Mouse (Mus musculus) midbrain, embryonic 13.5 days (tissue): ENCODE measurements around the gene Gm973. TPM values are rescaled to one million over a fixed set of nuclear protein-coding genes. Genes with fewer than 3 reads are reported as not detected.
"Not testable (repeated sequence)": the region's sequence is repeated elsewhere in the genome, so short reads cannot be mapped to it uniquely, and the experiment has no call there.

ENCODE experiments used
- ATAC-seq: fragments of 200-750 bp; cut with Nextera tagmentation; 2 replicates; pipeline ENCODE4 v1.8.0; 2017; ENCODE audit warnings: mild to moderate bottlenecking, moderate TSS enrichment, moderate library complexity
- H3K27ac ChIP-seq: fragments of 300-500 bp; sonication (generic); 2 replicates; pipeline ENCODE4 v1.5.1; 2015; ENCODE audit warnings: inconsistent platforms, mild to moderate bottlenecking, moderate library complexity
- H3K27me3 ChIP-seq: fragments of 300-500 bp; sonication (generic); 2 replicates; pipeline ENCODE4 v1.6.1; 2015; ENCODE audit warnings: mild to moderate bottlenecking, inconsistent platforms
- H3K36me3 ChIP-seq: fragments of 300-500 bp; sonication (generic); 2 replicates; pipeline ENCODE4 v1.6.1; 2015; ENCODE audit warnings: mild to moderate bottlenecking, inconsistent platforms
- H3K4me1 ChIP-seq: fragments of 300-500 bp; sonication (generic); replicated peaks from 2 replicates; pipeline ENCODE4 v1.6.1; 2015; ENCODE audit warnings: inconsistent platforms
- H3K4me2 ChIP-seq: fragments of 300-500 bp; sonication (generic); replicated peaks from 2 replicates; pipeline ENCODE4 v1.6.1; 2015; ENCODE audit warnings: moderate library complexity, mild to moderate bottlenecking, inconsistent platforms
- H3K4me3 ChIP-seq: fragments of 300-500 bp; sonication (generic); replicated peaks from 2 replicates; pipeline ENCODE4 v1.5.1; 2015; ENCODE audit warnings: mild to moderate bottlenecking, inconsistent platforms
- H3K9ac ChIP-seq: fragments of 300-500 bp; sonication (generic); replicated peaks from 2 replicates; pipeline ENCODE4 v1.6.1; 2015; ENCODE audit warnings: mild to moderate bottlenecking, inconsistent platforms
- H3K9me3 ChIP-seq: fragments of 300-500 bp; sonication (generic); 2 replicates; pipeline ENCODE4 v1.6.1; 2016; ENCODE audit warnings: mild to moderate bottlenecking, inconsistent platforms
- WGBS: fragments of 180-500 bp; shearing (Covaris S2); methylation state at CpG from one replicate; pipeline ENCODE4 v1.1.7; 2015; 5-methylcytosine and 5-hydroxymethylcytosine counted together
- polyA plus RNA-seq: library from polyadenylated mRNA; unstranded; fragments of >200 nt; fragmentation: Nextera tagmentation; extraction: Ambion mirVana; gene quantifications from 2 replicates; pipeline ENCODE4 v1.2.1, GENCODE M21; 2015

The Gm973 gene
- polyA plus RNA-seq, 1 experiment from 2014 or later: 7.2 TPM

DNA sequence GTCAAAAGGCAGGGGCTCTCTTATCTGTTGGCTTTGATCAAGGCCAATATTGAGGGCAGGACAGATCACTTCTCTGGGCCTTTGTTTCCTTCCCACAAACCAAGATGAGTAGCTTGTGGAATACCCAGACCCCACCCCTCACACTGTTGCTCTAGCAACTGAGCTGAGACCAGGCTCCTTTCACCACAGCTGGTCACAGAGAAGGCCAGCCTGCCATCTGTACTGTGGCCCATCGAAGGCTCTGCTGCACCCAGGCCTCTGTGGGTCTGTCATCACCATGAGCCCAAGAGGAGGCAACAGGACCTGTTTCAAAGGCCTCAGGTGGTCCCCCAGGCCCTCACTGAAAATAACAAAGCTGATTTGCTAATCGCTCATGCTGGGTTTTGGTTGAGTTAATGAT is 99.0 kb downstream of the Gm973 start:
- Histone ChIP-seq H3K36me3 (no peaks in the 10 kb centered on the region), H3K27ac (no peak overlapping the region), H3K4me1 (no peaks in the 10 kb centered on the region), H3K4me3 (no peak overlapping the region), H3K9me3 (no peaks in the 10 kb centered on the region), H3K27me3 (no peaks in the 10 kb centered on the region), H3K4me2 (no peak overlapping the region), H3K9ac (no peak overlapping the region)
- no peak for ATAC-seq
- WGBS: 87% methylated on average over 2 of the region's 2 CpGs

DNA sequence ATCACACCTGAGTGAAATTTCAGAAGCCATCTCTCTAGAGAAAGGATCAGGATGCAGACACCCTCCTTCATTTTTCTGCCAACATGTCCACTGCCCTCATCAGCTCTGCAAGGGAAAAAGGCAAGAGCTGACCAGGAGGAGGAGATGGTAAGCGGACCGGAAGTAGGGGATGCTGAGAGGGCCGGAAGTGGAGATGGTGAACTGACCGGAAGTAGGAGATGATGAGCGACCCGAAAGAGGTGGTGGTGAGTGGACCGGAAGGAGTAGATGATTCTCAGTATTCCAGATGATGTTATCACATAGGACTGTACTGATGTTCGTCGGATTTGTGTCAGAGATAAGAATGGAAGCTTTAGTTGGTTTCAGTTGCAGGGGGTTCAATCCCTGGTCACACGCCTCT is 103.1 kb downstream of the Gm973 start:
- no peaks in the 10 kb centered on the region for H3K9me3 ChIP-seq
- H3K36me3 ChIP-seq: no peaks in the 10 kb centered on the region
- no peak for ATAC-seq
- WGBS: 94% methylated on average over 10 of the region's 10 CpGs
- H3K27ac ChIP-seq: no peak overlapping the region
- no peak overlapping the region for H3K4me2 ChIP-seq
- H3K9ac ChIP-seq: no peak overlapping the region
- no peaks in the 10 kb centered on the region for H3K4me1 ChIP-seq
- no peaks in the 10 kb centered on the region for H3K27me3 ChIP-seq
- no peak overlapping the region for H3K4me3 ChIP-seq

DNA sequence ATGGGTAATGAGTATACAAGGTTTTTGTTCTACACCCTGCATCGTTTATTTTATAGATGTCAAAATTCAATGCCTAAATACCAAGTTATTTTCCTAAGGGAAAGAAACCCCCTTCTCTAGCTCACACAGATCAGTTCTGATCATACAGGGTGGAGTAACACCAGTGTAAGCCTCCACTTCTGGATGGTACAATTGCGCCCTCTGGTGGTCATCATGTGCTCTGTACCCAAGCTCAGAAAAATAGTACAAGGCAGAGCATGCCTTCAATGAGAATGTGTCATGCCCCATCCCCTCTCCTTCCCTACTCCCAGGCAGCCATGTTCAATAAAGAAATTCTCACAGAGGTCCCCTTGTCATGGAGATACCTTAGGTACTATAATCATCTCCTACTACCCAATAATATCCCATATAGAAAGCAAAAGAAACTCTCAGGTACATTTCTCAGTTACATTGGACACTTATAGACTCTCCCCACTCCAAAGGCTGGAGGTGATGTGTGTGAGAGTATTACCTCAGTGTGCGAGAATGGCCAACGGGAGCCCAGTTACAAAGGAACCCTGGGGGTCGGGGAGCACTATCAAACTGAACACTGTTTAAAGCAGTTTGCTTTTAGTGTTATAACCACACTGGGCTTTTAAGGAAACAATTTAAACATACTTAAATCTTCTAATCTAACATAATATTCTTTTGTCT is 107.4 kb downstream of the Gm973 start:
- Histone ChIP-seq H3K27ac (no peak overlapping the region), H3K27me3 (no peaks in the 10 kb centered on the region), H3K4me2 (no peak overlapping the region), H3K9ac (no peak overlapping the region), H3K9me3 (no peaks in the 10 kb centered on the region), H3K36me3 (no peaks in the 10 kb centered on the region), H3K4me1 (no peaks in the 10 kb centered on the region), H3K4me3 (no peak overlapping the region)
- WGBS: 35% methylated on average over 5 of the region's 5 CpGs
- peak; percentile 98 for ATAC-seq

DNA sequence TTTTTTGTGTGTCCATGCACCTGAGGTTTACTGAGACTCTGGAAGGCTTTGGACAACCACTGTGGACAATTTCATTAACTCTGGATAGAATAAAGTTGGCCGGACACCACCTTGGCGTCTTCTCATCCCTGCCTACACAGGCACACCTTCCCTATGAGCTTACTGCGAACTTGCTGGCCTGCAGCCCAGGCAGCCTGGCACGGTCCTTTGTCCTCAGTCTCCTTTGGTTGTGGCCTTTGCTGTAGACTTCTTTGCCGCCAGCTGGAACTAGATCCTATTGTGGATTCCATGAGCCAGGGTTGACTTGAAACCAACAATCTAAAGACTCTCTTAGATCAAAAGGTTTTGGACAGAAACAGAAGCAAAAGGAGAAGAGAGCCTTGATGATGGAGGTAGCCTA is 109.3 kb downstream of the Gm973 start:
- no peaks in the 10 kb centered on the region for H3K4me1 ChIP-seq
- WGBS: 82% methylated on average over 5 of the region's 5 CpGs
- ATAC-seq: no peak
- H3K36me3 ChIP-seq: no peaks in the 10 kb centered on the region
- no peaks in the 10 kb centered on the region for H3K9me3 ChIP-seq
- no peak overlapping the region for H3K4me3 ChIP-seq
- H3K27ac ChIP-seq: no peak overlapping the region
- H3K4me2 ChIP-seq: no peak overlapping the region
- no peaks in the 10 kb centered on the region for H3K27me3 ChIP-seq
- no peak overlapping the region for H3K9ac ChIP-seq

DNA sequence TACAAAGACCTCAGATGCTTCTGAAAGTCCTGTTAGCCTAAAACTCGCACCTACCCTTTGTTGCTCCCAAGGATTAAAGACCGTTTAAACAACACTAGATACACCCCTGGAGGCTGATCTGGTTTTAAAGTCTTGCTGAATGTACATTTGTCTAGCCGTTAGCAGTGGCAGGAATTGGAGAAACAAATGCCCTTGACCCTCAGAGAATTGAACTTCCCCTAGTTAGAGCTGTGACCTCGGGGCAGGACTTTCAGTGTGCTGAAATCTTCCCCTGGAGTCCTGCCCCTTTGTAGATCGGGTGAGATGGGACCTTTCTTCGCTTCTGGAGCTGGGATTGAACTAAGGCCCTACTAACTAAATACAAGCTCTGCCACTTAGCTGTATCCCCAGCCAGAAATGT is 113.1 kb downstream of the Gm973 start:
- H3K4me3 ChIP-seq: no peak overlapping the region
- no peak overlapping the region for H3K27ac ChIP-seq
- no peak overlapping the region for H3K9ac ChIP-seq
- ATAC-seq: no peak
- no peaks in the 10 kb centered on the region for H3K36me3 ChIP-seq
- no peak overlapping the region for H3K4me2 ChIP-seq
- H3K4me1 ChIP-seq: no peaks in the 10 kb centered on the region
- H3K9me3 ChIP-seq: no peaks in the 10 kb centered on the region
- H3K27me3 ChIP-seq: no peaks in the 10 kb centered on the region
- 55% methylated on average over 6 of the region's 6 CpGs for WGBS

DNA sequence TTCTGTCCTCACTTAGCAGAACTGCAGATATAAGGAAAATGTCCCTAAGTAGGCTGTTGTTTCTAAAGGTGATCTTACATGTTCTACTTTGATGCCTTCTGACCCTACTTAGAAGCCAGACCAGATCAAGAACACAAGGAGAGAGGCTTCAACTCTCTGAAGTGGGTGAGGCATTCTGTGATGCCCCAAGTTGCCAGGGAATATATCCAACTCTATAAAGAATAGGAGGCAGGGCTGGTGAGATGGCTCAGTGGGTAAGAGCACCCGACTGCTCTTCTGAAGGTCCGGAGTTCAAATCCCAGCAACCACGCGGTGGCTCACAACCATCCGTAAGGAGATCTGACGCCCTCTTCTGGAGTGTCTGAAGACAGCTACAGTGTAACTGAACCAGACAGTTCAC is 114.3 kb downstream of the Gm973 start:
- H3K27me3 ChIP-seq: not testable (repeated sequence)

DNA sequence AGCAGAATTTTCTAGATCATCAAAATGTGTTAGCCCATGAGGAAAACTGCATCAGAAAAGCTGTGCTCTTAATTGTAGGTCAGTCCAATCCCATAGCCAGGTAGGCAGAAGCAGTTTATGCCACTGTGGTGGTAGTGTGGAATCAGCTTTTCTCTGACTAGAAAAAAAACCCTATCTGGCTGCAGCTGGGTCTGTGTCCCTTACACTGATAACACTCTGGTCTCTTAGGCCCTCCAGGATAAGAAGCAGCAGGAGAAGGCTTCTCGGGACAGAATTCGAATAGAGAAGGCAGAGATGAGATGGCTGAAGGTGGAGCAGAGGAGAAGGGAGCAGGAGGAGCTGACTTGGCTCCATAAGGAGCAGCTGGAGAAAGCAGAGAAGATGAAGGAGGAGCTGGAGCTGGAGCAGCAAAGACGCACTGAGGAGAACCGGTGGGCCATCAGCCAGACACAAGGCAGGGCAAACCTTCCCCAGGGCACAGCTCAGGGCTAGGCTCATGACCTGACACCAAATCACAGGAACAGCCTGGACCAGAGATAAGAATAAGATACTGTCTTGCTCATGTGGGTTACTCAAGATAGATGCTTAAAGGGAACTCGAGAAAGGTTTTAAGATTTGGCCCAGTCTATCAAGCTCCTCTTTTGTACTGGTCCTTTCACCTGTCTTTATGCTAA is 116.1 kb downstream of the Gm973 start:
- Histone ChIP-seq H3K4me3 (no peak overlapping the region), H3K27ac (no peak overlapping the region), H3K4me2 (no peak overlapping the region), H3K36me3 (no peaks in the 10 kb centered on the region), H3K27me3 (no peaks in the 10 kb centered on the region), H3K9ac (no peak overlapping the region), H3K4me1 (no peaks in the 10 kb centered on the region), H3K9me3 (no peaks in the 10 kb centered on the region)
- WGBS: 93% methylated on average over 5 of the region's 5 CpGs
- no peak for ATAC-seq

More for the DNA sequence above, 114.3 kb downstream of the Gm973 start:
- not testable (repeated sequence) for H3K4me3 ChIP-seq, H3K27ac ChIP-seq, ATAC-seq, H3K9me3 ChIP-seq, H3K9ac ChIP-seq, H3K4me1 ChIP-seq, H3K36me3 ChIP-seq, H3K4me2 ChIP-seq
- WGBS: 85% methylated on average over 6 of the region's 6 CpGs

DNA sequence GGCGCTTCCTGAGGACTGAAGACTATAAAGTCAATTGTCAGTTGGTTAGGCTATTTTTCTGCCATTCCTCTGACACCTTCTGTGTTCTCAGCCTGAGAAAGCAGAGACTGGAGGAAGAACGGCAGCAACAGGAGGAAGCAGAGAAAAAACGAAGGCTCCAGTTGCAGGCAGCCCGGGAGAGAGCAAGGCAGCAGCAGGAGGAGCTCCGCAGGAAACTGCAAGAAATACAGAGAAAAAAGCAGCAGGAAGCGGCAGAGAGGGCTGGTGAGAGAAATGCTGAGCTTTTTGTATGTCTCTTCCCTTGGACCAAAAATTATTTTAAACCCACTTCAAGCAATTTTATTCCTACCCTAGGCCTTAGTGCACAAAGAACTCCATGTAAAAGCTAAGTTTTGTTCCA is 117.0 kb downstream of the Gm973 start:
- WGBS: 42% methylated on average over 6 of the region's 6 CpGs
- Histone ChIP-seq H3K36me3 (no peaks in the 10 kb centered on the region), H3K4me1 (no peaks in the 10 kb centered on the region), H3K4me2 (no peak overlapping the region), H3K9ac (no peak overlapping the region), H3K27me3 (no peaks in the 10 kb centered on the region), H3K4me3 (no peak overlapping the region), H3K27ac (no peak overlapping the region), H3K9me3 (no peaks in the 10 kb centered on the region)
- no peak for ATAC-seq

DNA sequence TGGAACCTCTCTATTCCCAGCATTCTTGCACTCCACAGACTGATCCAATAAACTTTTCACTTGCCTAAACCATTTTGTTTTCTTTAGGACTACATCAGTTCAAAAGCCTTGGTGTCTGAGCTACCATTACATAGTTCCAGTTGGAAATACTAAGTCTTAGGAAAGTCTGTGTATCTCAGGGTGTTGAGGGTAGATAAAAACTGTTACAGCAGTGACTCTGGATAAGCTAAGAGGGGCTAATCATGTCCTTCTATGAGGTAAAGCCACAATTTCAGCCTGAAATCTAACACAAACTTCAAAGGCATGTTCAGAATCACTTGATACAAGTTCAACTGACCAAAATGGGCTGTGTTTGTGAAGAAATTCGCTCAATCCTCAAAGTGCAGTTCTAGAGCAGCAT is 120.3 kb downstream of the Gm973 start:
- H3K36me3 ChIP-seq: peaks cover 10% of the 10 kb centered on the region
- H3K9me3 ChIP-seq: no peaks in the 10 kb centered on the region
- no peak overlapping the region for H3K4me2 ChIP-seq
- 76% methylated on average over 1 of the region's 1 CpGs for WGBS
- no peaks in the 10 kb centered on the region for H3K27me3 ChIP-seq
- no peak overlapping the region for H3K27ac ChIP-seq
- no peak overlapping the region for H3K9ac ChIP-seq
- ATAC-seq: no peak
- H3K4me3 ChIP-seq: no peak overlapping the region
- no peaks in the 10 kb centered on the region for H3K4me1 ChIP-seq

DNA sequence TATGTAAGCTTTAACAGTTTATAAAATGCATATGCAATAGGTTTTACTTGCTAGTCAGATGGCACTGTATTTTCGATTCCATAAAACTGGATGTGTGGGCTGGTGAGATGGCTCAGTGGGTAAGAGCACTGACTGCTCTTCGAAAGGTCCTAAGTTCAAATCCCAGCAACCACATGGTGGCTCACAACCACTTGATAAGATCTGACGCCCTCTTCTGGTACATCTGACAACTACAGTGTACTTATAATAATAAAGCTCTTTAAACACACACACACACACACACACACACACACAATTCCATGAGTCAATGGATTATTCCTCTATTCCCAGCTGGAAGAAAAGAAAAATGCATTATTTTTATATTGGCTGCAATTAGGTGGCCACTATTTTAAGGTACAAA is 122.3 kb downstream of the Gm973 start:
- no peak overlapping the region for H3K9ac ChIP-seq
- no peak for ATAC-seq
- no peak overlapping the region for H3K27ac ChIP-seq
- H3K36me3 ChIP-seq: peaks cover 22% of the 10 kb centered on the region
- H3K4me3 ChIP-seq: no peak overlapping the region
- H3K4me2 ChIP-seq: no peak overlapping the region
- WGBS: 86% methylated on average over 3 of the region's 3 CpGs
- no peaks in the 10 kb centered on the region for H3K9me3 ChIP-seq
- no peaks in the 10 kb centered on the region for H3K4me1 ChIP-seq
- no peaks in the 10 kb centered on the region for H3K27me3 ChIP-seq

DNA sequence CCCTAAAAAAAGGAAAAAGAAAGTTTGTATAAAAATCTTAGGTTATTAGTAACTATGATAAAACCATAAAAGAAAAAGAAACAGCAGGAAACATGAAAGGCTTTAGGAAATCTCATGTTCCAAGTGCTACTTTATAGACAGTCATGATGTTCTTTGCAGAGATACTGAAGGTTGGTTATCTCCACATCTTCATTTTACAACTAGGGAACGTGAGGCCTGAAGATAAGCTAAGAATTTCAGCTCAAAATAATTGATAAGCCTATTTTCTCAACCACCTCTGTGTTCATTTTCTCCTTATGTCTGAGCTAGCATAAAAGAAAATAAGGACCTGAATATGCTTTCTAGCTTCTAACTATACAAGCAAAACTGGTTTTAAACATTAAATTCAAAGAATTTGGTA is 126.4 kb downstream of the Gm973 start:
- Histone ChIP-seq H3K27me3 (no peaks in the 10 kb centered on the region), H3K4me1 (no peaks in the 10 kb centered on the region), H3K4me2 (no peak overlapping the region), H3K9ac (no peak overlapping the region), H3K27ac (no peak overlapping the region), H3K4me3 (no peak overlapping the region), H3K36me3 (peaks cover 35% of the 10 kb centered on the region), H3K9me3 (no peaks in the 10 kb centered on the region)
- ATAC-seq: no peak
- WGBS: 98% methylated on average over 1 of the region's 1 CpGs

DNA sequence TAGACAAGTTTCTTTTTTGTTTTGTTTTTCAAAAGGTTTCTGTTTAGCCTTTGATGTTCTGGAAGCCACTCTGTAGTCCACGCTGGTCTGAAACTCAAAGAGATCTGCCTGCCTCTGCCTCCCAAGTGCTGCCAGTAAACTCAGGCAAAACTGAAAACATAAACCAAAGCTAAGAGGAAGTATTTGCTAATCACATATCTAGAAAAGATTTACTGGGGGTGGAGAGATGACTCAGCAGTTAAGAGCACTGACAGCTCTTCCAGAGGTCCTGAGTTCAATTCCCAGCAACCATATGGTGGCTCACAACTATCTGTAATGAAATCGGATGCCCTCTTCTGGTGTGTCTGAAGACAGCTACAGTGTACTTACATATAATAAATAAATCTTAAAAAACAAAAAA is 130.4 kb downstream of the Gm973 start:
- 95% methylated on average over 2 of the region's 2 CpGs for WGBS

More for the DNA sequence above, 130.4 kb downstream of the Gm973 start:
- not testable (repeated sequence) for H3K27ac ChIP-seq, H3K4me2 ChIP-seq, H3K9me3 ChIP-seq, H3K4me3 ChIP-seq, H3K27me3 ChIP-seq, H3K9ac ChIP-seq, H3K4me1 ChIP-seq, ATAC-seq
- peaks cover 42% of the 10 kb centered on the region for H3K36me3 ChIP-seq
